Mouse (Mus musculus): ENCODE measurements around the gene St3gal5.

St3gal5 gene

GRCm38 (mm10) chr6:72098021-72098655 lies 746 bp downstream of the St3gal5 start:
- DNase-seq = no peak

- DNase-seq = no peak
These were observed 1.3 kb downstream of the St3gal5 start for GRCm38 (mm10) chr6:72098691-72099090.

- no peak for DNase-seq
These were observed 1.9 kb downstream of the St3gal5 start for GRCm38 (mm10) chr6:72099281-72099680.

GRCm38 (mm10) chr6:72100171-72100570 lies 2.8 kb downstream of the St3gal5 start:
- DNase-seq = no peak

GRCm38 (mm10) chr6:72100939-72101338 lies 3.5 kb downstream of the St3gal5 start:
- peak in 1 of 2 experiments; percentile 50 for DNase-seq

- DNase-seq = peak; percentile 72 to 84
These were observed 4.0 kb downstream of the St3gal5 start for GRCm38 (mm10) chr6:72101386-72101785.

- DNase-seq = no peak
These were observed 4.7 kb downstream of the St3gal5 start for GRCm38 (mm10) chr6:72102066-72102465.

GRCm38 (mm10) chr6:72104534-72104933 lies 7.1 kb downstream of the St3gal5 start:
- DNase-seq = no peak

- DNase-seq = peak; percentile 43 to 80
These were observed 11.8 kb downstream of the St3gal5 start for GRCm38 (mm10) chr6:72108941-72109892.

GRCm38 (mm10) chr6:72110577-72110976 lies 13.2 kb downstream of the St3gal5 start:
- DNase-seq = no peak

GRCm38 (mm10) chr6:72112575-72112974 lies 15.2 kb downstream of the St3gal5 start:
- DNase-seq = no peak

GRCm38 (mm10) chr6:72113093-72113702 lies 15.8 kb downstream of the St3gal5 start:
- no peak for DNase-seq

GRCm38 (mm10) chr6:72114902-72115301 lies 17.5 kb downstream of the St3gal5 start:
- no peak for DNase-seq

- no peak for DNase-seq
These were observed 20.1 kb downstream of the St3gal5 start for GRCm38 (mm10) chr6:72117322-72117968.

GRCm38 (mm10) chr6:72119870-72120269 lies 22.5 kb downstream of the St3gal5 start:
- no peak for DNase-seq

- peak in 1 of 2 experiments; percentile 37 for DNase-seq
These were observed 23.9 kb downstream of the St3gal5 start for GRCm38 (mm10) chr6:72121301-72121700.

- DNase-seq = no peak
These were observed 25.1 kb downstream of the St3gal5 start for GRCm38 (mm10) chr6:72122515-72122914.

GRCm38 (mm10) chr6:72124315-72125103 lies 27.1 kb downstream of the St3gal5 start:
- DNase-seq = no peak

GRCm38 (mm10) chr6:72126128-72126917 lies 28.9 kb downstream of the St3gal5 start:
- DNase-seq = no peak

GRCm38 (mm10) chr6:72130056-72130455 lies 32.7 kb downstream of the St3gal5 start:
- no peak for DNase-seq

GRCm38 (mm10) chr6:72132671-72133214 lies 35.4 kb downstream of the St3gal5 start:
- no peak for DNase-seq
